Mouse (Mus musculus) spleen, postnatal 14 days (tissue): ENCODE data around the gene Grb10.

Experiments used
- DNase-seq, 2 experiments: peaks; one replicate each; pipeline ENCODE4 v3.0.0; 2021 to 2022; ENCODE audit warnings: low spot score in 2 of 2

Grb10 gene

GRCm38 (mm10) chr11:11947857-11948256, 90.6 kb downstream of the Grb10 start:
- no peak for DNase-seq

- DNase-seq: no peak
Measured at GRCm38 (mm10) chr11:11945766-11946165, 92.7 kb downstream of the Grb10 start.

GRCm38 (mm10) chr11:11944814-11945213, 93.7 kb downstream of the Grb10 start:
- no peak for DNase-seq

GRCm38 (mm10) chr11:11944082-11944349, 94.5 kb downstream of the Grb10 start:
- DNase-seq: no peak

GRCm38 (mm10) chr11:11943240-11944081, 95.0 kb downstream of the Grb10 start:
- no peak for DNase-seq

GRCm38 (mm10) chr11:11942320-11943217, 95.9 kb downstream of the Grb10 start:
- DNase-seq: no peak

- no peak for DNase-seq
Measured at GRCm38 (mm10) chr11:11940833-11941681, 97.4 kb downstream of the Grb10 start.

GRCm38 (mm10) chr11:11939611-11940010, 98.9 kb downstream of the Grb10 start:
- no peak for DNase-seq

- no peak for DNase-seq
Measured at GRCm38 (mm10) chr11:11938591-11938990, 99.9 kb downstream of the Grb10 start.

- no peak for DNase-seq
Measured at GRCm38 (mm10) chr11:11937340-11938030, 101.0 kb downstream of the Grb10 start.

- no peak for DNase-seq
Measured at GRCm38 (mm10) chr11:11934808-11935207, 103.7 kb downstream of the Grb10 start.

- DNase-seq: no peak
Measured at GRCm38 (mm10) chr11:11932102-11932789, 106.2 kb downstream of the Grb10 start.

- DNase-seq: no peak
Measured at GRCm38 (mm10) chr11:11931688-11932087, 106.8 kb downstream of the Grb10 start.

- DNase-seq: no peak
Measured at GRCm38 (mm10) chr11:11930527-11930926, 108.0 kb downstream of the Grb10 start.

GRCm38 (mm10) chr11:11929059-11929458, 109.4 kb downstream of the Grb10 start:
- DNase-seq: no peak

GRCm38 (mm10) chr11:11928586-11928985, 109.9 kb downstream of the Grb10 start:
- DNase-seq: no peak

- no peak for DNase-seq
Measured at GRCm38 (mm10) chr11:11923900-11924299, 114.6 kb downstream of the Grb10 start.

- no peak for DNase-seq
Measured at GRCm38 (mm10) chr11:11923345-11923744, 115.1 kb downstream of the Grb10 start.

GRCm38 (mm10) chr11:11922106-11922505, 116.4 kb downstream of the Grb10 start:
- no peak for DNase-seq

- no peak for DNase-seq
Measured at GRCm38 (mm10) chr11:11907703-11908413, 130.6 kb downstream of the Grb10 start.
